Mouse (Mus musculus): ENCODE data around the gene Cpne8.
"Not testable (repeated sequence)": the region's sequence is repeated elsewhere in the genome, so short reads cannot be mapped to it uniquely, and the experiment has no call there.

Gene Cpne8

DNA sequence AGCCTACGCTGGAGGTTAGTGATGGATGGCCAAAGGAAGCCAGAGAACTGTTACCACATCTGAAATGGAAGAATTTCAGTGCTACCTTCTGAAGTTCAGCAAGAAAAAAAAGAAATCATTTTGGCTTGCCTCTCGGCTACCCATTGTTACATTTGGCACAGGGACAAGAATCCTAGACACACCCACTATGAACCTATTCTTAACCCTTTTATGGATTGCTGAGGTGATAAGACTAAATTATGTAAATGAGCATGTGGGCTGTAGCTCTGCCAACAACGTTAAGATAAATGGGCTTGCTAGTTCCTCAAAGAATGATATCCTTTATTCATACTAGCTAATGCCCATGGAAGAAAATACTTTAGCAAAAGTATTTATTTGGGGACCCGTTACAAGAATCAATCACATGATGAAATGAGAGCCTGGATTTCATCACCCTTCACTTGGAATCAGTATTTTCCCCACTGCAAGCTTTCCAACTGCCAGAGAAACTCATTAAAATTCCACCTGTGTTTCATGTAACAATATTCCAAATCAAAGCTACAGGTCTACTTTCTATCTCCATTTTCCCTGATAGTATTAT lies 69.3 kb downstream of the Cpne8 start:
- DNase-seq: no peak

DNA sequence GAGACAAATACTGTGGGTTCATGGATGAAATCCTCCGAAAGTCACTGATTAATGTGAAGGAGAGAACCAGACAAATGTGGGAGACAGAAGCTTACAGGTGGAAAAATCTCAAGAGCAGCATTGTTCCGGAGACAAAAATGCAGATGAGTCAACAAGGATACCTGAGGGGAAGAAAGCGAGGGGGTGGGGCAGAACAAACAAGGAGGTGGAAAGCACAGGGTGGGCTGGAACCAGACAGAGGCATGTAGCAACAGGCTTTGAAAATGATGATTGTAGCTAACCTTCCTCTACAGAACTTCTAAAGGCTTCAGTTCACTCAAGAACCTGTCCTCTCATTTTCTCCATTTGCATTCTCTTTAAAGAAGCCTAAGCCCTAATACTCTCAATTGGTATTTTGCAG lies 70.9 kb downstream of the Cpne8 start:
- DNase-seq: no peak

DNA sequence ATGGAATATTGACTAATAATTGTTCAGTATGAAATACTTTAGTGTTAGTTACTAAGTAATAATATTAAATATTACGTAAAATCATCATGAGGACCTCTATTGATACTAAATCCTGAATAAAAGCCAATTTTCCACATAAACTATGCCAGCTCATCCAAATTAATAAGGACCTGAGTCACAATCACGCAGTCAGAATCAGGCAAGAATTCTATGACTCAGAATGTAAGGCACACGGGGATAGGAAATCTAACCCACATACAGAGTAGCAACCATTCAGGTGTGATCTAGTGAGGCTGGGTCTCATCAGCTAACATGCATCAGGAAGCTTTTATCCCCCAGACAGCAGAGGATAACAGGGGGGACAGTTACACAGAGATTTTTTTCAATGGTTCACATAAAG lies 72.1 kb downstream of the Cpne8 start:
- DNase-seq: no peak

DNA sequence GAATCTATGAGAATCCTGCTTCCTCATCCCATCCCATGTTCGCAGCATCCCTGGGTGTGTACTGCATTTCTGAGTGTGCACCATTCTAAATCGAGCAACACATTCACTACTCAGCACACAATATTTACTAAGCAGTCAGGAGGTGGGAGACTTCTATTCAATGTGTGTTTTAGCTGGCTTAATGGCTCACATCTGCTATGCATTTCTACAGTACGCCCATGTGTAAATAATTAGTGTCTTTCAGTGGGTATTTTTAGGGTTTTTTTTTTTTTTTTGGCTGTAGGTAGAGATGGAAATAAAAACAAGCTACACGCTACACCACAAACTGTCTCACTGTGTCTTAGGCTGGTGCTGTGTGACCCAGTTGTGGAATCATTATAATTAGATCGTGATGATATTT lies 75.6 kb downstream of the Cpne8 start:
- DNase-seq: no peak

DNA sequence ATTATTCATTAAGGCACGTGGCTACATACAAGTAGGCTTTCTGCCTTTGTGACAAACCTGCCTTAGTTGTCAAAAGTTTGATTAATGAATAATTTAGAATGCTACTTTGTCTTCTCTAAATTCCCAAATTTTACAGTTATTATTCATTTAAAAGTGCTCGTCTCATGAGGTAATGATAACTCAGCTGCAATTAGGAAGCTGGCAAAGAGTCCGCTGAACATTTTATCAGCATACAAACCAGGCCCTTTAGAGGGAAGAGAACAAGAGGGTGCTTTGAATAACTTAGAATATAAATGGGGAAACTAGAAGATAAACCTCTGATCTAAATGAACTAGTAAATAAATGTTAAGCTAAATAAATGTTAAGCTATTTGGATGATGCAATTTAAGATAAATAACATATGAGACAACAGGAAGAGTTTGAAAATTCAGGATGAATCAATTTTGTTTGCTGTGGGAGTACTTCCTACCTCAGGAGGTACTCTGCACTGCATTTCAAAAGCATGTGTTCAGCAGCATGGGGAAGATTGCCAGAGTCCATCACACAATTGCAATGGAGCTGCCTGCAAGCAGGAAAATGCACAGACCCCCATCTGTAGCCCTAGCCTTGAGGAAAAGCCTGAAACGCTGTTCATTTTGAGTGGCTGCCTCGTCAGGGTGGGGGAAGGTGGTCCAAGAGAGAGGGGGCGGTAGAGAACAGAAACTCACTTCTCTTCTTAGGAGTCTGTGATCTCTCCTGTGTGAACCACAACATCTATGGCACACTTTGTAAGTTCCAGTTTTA lies 81.3 kb downstream of the Cpne8 start:
- no peak for DNase-seq

DNA sequence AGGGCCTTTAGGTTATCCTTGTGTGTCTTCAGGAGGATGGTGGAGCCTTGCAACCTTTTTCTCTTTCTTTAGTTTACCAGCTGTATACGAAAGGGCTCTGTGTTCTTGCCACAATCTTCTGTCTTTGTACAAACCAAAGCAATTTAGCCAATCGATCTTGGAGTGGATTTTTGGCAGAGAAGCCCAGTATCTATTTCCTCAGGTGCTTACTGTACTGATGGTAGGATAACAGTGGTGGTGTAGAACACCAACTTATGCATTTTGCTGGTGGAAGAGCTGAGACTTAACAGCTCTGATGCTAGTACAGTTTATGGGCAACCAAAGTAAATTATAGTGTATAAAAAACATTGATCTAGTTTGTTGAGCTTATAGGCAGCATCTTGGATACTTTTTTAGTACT lies 83.6 kb downstream of the Cpne8 start:
- DNase-seq: no peak

DNA sequence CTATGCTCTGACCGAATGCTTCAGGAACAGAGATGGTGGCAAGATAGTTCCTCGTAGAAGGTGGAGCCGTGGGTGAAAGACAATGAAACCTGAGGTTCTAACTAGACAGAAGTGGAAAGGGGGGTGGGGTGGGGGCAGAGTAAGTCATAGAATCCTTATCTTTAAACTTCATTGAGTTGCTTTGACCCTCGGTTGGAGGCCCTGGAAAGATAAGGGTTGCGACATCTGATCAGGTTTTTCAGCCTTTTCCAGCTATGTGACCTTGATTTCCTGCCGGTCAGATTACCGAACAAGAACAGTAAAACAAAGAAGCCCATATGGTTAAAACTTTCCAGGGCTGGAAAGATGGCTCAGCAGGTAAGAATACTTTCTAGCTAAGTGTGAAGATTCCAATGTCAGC lies 89.6 kb downstream of the Cpne8 start:
- no peak for DNase-seq

DNA sequence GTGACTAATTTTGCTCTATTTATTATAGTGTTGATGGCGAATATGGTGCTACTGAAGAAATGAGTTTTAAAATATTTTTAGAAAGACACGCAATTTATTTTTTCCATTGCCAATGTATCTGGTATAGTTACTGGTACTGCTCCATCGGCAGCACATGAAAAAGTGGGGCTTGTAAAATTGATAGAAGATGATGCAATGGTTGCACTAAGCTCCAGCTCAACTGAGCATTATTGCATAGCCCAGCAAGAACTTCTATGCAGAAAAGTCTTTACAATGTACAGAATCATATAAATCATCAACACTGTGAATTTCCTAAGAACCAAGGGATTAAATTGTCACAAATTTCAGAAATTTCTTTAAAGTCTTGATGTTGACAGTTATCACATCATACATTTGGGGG lies 101.8 kb downstream of the Cpne8 start:
- DNase-seq: no peak

DNA sequence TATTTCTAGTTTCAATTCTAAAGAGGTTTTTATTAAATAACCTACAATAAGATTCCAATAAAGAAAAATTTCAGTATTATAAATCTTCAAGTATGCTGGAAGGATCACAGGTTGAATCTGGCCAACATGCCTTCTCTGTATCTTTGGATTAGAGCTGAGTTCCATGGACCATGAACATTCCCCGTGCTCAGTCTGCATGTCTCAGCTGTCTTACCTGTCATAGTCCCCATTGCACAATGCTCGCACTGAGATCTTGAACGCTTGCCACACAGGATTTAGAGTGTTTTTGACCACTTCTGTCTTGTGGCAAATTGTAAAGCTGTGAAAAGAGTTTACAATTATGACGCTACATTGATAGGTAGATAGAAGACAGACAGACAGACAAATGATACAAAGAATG lies 110.0 kb downstream of the Cpne8 start:
- DNase-seq: no peak

DNA sequence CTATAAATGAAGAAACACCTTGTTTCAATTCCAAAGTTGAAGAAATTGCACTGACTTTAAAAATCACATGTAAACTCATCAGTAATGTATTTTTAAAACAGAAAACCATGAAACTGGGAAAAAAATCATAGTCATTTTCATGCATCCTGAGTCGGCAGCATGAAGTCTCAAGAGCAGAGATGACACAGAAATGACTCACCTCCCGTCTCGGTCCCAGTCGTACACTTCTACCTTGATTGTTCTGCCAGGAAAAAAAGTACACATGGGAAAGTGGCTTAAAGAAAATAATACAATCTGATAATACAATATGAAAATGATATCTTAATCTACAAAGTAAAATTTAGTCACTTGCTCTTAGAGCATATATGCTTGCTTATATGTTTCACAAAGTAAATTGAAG lies 111.2 kb downstream of the Cpne8 start:
- DNase-seq: no peak

DNA sequence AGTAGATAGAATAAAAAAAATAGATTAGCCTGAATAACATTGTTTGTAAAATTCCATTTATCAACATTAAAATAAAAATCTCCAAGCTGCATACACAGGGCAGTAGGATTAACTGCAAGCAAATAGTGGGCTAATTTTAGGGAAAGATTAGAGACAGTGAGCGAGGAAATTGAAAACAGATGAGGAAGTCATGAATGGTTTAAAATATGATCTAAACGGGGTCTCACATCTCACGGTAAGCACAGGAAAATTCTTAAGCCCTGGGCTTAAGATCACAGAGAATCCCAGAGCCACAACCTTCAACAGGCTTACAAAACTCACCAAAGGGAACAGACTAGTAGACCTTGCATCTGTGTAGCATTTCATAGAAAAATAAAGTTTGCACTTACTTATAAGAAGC lies 115.2 kb downstream of the Cpne8 start:
- DNase-seq: no peak

DNA sequence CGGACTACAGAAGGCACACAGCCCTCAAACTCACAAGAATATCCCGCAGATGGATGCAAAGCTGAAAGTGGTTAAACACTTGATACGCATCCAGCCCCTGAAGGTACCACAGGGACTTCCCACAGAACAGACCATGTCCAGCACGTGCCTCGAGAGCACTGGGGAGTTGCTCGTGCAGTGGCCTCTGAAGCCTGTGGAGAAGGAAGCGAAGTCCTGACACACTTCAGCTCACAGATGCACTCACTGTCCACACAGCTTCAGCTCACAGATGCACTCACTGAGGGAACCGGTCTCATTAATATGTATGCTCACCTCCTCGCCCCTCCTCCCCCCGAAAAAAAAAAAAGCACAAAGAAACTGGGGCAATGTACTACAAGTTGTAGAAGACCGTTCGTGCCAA lies 117.6 kb downstream of the Cpne8 start:
- DNase-seq: no peak

DNA sequence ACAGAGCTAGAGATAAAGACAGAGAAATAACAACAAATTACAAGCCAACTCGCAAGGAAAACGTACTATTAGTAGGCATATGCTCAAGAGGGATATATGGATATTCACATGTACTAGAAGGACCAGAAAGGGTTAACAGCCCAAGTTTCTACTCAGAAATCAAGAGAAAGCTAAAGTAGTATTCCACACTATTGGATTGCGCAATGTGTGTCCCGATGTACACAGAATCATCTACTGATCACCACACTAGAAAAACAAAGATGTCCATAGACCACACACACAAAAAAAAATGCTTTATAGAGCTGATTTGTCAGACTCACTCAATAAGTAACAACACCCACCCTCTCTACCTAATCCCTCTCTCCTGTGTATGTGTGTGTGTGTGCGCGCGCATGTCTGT lies 130.6 kb downstream of the Cpne8 start:
- DNase-seq: no peak

DNA sequence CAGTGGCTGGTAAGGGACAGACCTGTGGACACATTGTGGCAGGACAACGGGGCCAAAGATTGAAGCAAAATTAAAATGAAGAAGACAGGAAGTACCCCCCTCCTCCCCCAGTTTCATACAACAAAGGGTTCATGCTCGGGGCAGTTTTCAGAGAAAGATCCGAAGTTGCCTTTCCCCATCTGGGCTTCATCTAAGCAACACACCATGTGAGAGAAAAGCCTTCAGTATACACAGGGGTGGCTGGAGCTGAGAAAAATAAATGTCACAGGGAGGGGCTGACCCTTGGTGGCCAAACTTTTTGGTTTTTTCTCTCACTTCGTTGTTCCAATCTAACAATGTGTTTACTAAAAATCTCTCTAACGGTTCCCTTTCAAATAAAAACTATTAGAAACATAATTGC lies 135.8 kb downstream of the Cpne8 start:
- DNase-seq: no peak

DNA sequence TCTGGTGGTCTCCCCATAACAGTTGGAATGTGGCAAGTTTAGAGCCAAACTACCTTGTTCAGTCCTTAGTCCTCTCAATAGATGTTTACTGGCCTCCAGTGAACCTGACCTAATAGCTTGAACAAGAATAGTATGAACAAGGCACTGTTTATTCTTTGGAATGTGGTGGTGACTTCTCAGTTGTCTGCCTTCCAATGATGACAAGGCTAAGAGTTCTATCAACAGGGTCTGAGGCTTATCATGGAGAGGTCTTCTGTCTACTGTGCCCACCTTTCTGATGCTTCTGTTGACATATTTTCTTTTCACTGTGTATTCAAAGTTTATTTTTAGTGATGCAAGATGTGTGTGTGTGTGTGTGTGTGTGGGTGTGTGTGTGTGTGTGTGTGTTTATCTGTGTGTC lies 137.1 kb downstream of the Cpne8 start:
- DNase-seq: no peak

DNA sequence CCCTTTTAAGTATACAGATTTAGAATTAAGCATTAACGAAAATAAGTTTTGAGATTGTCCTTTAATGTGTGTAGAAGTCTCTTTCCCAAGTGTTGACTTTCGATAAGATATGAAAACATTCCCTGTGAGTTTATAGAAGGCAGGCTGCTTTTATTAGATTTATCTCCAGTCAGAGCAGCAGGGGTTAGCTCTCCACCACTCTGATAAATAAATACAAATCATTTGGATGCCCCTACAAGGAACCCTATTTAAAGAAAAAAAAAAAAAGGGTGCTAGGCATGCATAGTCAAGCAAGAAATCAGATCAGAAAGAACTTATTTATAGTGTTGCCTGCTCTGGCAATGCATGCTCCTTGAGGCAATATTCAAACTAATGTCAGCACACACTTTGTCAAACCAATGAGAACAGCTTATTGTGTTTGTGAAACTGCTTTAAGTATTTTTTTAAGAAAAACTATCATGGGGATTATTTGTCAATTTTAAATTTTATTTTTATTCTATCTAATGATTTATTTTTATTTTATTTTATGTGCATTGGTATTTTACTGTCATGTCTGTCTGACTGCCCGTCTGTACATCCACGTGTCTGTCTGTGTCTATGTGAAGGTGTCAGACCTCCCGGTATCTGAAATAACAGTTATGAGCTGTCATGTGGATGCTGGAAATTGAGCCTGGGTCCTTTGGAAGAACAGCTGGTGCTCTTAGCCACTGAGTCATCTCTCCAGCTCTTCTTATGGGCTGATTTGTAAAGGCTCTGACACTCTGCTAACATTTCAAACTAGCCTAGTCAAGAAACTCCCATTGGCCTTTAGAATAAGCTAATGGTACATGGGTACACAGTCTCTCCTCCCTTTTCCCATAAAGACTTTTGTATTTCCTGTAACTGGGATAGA lies 142.7 kb downstream of the Cpne8 start:
- DNase-seq: no peak

DNA sequence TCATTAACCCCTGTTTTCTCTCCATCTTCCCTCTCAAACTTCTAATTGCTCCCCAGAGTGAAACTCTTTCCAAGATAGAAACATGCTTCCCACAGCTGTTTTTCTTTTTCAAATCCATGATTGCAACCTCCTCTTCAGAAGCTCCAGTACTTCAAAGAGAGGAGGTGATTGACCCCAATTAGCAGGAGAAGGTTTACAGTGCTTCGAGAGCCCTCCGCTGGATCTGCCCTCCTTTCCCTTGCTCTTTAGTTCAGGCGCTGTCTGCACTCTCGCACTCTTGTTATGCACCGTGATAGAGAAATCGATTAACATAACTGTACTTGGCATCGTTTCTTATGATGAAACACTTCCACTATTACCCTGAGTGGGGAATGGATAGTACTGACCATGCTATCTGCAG lies 143.5 kb downstream of the Cpne8 start:
- no peak for DNase-seq

DNA sequence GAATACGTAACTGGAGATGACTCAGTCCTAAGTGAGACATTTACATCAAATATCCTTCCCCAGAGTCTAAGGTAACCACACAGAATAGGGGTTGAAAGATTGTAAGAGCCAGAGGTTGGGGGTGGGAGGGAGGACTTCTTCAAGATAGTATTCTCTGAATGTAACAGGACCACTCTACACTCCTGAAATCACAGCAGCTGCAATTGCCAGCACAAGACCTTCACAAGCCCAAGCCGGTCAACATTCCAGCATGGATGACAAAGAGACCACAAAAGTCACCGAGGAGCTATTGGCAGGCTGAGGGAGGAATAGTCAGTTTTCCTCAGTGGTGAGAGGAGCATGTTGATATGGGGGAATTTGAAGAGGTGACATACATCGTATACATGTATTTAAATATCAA lies 166.5 kb downstream of the Cpne8 start:
- no peak for DNase-seq

DNA sequence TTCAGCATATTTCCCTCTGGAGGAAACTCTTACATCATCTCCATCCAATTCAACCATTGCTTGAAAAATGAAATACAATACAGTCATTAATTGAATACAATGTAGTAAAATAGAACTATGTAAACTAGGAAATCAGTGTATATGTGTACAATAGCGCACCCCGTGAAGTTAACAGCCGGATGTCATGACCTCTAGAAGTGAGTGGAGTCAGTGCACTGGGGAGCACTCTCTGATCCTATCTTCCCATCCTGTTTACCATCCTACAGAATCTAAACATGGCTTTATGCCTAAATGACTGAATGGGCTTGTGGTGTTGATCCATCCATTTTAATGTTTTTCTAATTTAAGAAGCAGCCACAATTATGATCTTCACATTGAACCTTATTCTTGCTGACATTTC lies 182.2 kb downstream of the Cpne8 start:
- DNase-seq: no peak

DNA sequence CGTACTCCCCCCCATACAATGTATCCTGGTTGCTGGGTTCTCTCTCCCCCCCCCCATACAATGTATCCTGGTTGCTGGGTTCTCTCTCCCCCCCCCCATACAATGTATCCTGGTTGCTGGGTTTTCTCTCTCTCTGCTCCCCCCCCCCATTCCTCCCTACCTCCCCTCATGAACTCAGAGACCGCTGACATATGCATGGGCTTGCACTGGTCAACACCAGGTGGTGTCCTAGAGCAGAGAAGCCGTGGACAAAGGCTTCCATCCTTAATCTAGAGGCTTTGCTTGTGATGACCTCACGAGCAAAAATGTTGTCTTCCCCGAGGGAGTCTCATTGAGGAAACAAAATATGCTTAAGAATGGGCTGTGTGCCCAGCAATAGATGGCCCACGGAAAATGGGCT lies 187.7 kb downstream of the Cpne8 start:
- no peak for DNase-seq

DNA sequence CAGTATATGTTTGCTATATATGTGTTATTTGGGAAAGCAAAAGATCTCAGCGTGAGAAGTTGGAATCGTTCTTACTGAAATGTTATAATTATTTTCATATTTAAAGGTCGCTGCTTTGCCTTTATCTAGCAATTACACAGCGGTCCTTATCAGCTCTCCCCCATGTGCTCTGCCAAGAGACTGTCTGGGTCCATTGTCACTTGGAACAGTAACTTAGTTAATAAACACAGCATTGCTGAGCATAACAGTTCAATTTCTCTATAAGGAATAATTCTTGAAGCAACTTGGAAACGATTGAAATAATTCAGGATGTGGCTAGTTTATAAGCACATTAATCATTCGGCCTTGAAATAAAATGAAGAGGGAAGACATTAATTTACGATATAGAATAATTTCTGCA lies 189.0 kb downstream of the Cpne8 start:
- no peak for DNase-seq

DNA sequence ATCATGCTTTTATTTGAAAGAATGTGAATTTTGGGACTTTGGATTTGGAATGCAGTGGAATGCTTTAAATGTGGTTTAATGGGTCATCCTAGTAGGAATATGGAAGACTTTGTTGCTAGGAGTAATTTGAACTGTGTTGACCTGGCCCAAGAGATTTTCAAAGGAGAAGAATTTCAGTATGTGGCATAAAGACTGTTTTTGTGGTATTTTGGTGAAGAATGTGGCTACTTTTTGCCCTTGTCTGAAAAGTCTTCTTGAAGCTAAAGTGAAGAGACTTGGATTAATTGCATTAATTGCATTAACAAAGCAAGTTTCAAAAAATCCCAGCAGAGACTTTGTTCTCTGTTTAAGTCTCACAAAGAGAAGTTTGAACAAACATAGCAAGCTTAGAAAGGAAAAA lies 208.7 kb downstream of the Cpne8 start:
- DNase-seq: not testable (repeated sequence)

DNA sequence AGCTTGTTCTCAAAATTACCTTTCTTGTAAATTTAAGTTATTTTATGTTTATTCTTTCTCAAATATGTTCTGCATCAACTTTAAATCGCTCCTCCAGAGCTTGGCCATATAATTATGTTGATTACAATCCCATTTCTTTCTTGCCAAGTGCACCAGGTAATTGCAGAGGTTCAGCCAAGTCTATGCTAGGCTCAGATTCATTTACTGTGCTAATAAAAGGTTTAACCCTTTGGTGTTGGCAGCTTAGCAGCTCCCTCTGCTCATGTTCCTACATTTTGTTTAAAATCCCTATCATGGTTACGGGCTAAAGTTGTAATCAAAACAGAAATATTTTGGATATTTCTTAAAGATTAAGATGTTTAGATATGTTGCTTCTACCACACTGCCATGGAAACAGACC lies 216.0 kb downstream of the Cpne8 start:
- no peak for DNase-seq

DNA sequence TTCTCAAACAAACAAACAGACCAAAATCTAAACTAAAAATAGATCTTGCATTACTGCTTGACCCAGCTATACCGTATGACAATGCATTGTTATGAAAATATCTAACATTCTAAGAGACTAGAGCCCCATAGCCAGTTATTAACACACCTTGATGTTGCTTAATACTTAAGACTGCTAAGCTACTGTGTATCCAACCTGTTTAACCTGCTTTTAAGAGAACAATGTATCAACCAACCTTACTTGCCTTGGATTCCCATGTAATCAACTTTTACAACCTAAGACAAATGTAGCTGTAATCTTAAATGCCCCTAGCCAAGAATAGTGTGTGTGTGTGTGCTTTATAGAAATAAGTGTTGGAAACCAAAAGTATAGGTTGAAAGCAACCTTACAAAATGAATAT lies 233.2 kb downstream of the Cpne8 start:
- no peak for DNase-seq
